Mouse (Mus musculus) hindbrain, postnatal 0 days (tissue): ENCODE results near the gene Bclaf3. TPM values are rescaled to one million over a fixed set of nuclear protein-coding genes. Genes with fewer than 3 reads are reported as not detected.
A peak's percentile ranks its signal among the peaks of the same experiment; 100 is the strongest.

Experiments
- ATAC-seq: fragments of 200-750 bp; cut with Nextera tagmentation; 2 replicates; pipeline ENCODE4 v1.8.0; 2017; ENCODE audit warnings: mild to moderate bottlenecking, moderate TSS enrichment, moderate library complexity
- DNase-seq: peaks from one replicate; pipeline ENCODE4 v3.0.0-alpha.2; 2015; ENCODE audit warnings: low spot score
- H3K27ac ChIP-seq: fragments of 300-500 bp; sonication (generic); 2 replicates; pipeline ENCODE4 v1.5.1; 2014; ENCODE audit warnings: mild to moderate bottlenecking
- H3K27me3 ChIP-seq: fragments of 300-500 bp; sonication (generic); 2 replicates; pipeline ENCODE4 v1.6.1; 2014; ENCODE audit warnings: low read length, mixed read lengths; ENCODE audit not compliant: insufficient read depth
- H3K36me3 ChIP-seq: fragments of 300-500 bp; sonication (generic); 2 replicates; pipeline ENCODE4 v1.6.1; 2014; ENCODE audit warnings: low read length, mixed read lengths; ENCODE audit not compliant: insufficient read depth
- H3K4me1 ChIP-seq: fragments of 300-500 bp; sonication (generic); 2 replicates; pipeline ENCODE4 v1.6.1; 2014; ENCODE audit warnings: antibody characterized with exemption, low read length, mixed read lengths; ENCODE audit not compliant: insufficient read depth
- H3K4me2 ChIP-seq: fragments of 300-500 bp; sonication (generic); 2 replicates; pipeline ENCODE4 v1.6.1; 2014; ENCODE audit warnings: low read depth, mild to moderate bottlenecking, low read length, moderate library complexity, mixed read lengths
- H3K4me3 ChIP-seq: fragments of 300-500 bp; sonication (generic); 2 replicates; pipeline ENCODE4 v1.5.1; 2014; ENCODE audit warnings: low read length
- H3K9ac ChIP-seq: fragments of 300-500 bp; sonication (generic); replicated peaks from 2 replicates; pipeline ENCODE4 v1.6.1; 2014; ENCODE audit warnings: mild to moderate bottlenecking, low read length, moderate library complexity, mixed read lengths
- H3K9me3 ChIP-seq: fragments of 300-500 bp; sonication (generic); 2 replicates; pipeline ENCODE4 v1.6.1; 2016; ENCODE audit warnings: low read length, mixed read lengths
- CTCF ChIP-seq: IDR thresholded peaks from 2 replicates; pipeline ENCODE4 v1.5.1; 2016; ENCODE audit warnings: antibody characterized with exemption, control low read depth, low read depth
- WGBS: fragments of 180-500 bp; shearing (Covaris S2); extraction: QIAGEN DNeasy Blood & Tissue Kit; methylation state at CpG from one replicate; pipeline ENCODE4 v1.1.7; 2014; 5-methylcytosine and 5-hydroxymethylcytosine counted together
- polyA plus RNA-seq: library from polyadenylated mRNA; unstranded; fragments of >200 nt; fragmentation: Nextera tagmentation; extraction: Ambion mirVana; gene quantifications from 2 replicates; pipeline ENCODE4 v1.2.1, GENCODE M21; 2015
- total RNA-seq: library from RNA; depleted of rRNA; stranded (reverse); fragments of >200 nt; gene quantifications from 2 replicates; pipeline ENCODE4 v1.2.3, GENCODE M21; 2014

The Bclaf3 gene
- total and polyA plus RNA-seq, 2 experiments from 2014 or later, result 4.8 to 18.5 TPM

DNA sequence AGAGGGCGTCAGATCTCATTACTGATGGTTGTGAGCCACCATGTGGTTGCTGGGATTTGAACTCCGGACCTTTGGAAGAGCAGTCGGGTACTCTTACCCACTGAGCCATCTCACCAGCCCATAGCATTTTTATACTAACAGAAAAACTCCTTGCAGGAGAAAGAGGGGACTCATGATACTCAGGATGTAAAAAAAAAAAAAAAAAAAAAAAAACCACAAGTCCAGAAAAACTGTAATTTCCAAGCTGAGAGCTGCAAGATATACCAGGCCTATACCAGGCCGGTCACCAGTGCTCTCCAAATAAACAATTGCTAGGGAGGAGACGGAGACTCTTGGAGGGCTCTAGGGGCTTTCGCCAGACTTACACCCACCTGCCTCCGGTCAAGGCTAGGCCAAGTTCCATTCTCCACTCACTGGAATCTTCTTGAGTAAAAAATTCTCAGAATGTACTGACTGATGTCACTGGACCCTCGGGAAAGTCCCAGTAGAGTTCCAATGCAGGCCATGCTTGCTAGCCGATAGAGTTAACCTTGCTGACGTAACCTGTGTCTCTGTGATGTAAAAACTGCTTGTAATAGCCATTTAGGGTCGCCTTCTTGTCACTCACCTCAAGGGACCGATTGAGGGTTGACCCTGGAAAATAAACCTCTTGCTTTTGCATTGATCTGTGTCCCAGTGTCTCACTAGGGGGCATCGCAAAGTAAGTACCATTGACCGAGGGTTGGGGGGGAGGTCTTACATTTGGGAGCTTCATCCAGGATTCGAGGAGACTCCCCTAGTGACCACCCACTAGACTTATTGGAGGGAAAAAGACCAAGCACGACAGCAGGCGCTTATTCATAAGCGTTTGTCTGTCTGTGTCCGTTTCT, 16.4 kb upstream of the Bclaf3 start:
- Histone ChIP-seq H3K27me3 (no peaks in the 10 kb centered on the region), H3K4me2 (no peak overlapping the region), H3K4me1 (no peaks in the 10 kb centered on the region), H3K36me3 (no peaks in the 10 kb centered on the region), H3K9ac (no peak overlapping the region), H3K4me3 (no peak overlapping the region), H3K27ac (no peak overlapping the region), H3K9me3 (no peaks in the 10 kb centered on the region)
- DNase-seq, result no peak
- TF ChIP-seq CTCF, result no peak
- no peak for ATAC-seq
- 79% methylated on average over 19 of the region's 19 CpGs for WGBS

DNA sequence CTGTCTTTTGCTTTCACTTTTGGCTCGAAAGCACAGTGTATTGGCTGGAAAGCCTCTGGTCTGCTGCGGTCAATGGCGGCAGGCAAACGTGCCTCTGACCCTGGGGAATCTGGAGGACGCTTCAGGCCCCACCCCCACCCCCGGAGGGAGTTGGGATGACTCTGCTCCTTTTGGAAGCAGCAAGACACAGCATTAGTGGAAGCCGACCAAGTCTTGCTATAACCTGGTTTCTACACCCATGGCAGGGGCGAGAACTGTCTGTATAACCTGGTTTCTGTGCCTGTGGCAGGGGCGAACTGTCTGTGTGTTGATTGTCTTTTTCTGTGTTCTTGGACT, 15.8 kb upstream of the Bclaf3 start:
- Histone ChIP-seq H3K9ac (no peak overlapping the region), H3K9me3 (no peaks in the 10 kb centered on the region), H3K36me3 (no peaks in the 10 kb centered on the region), H3K27me3 (no peaks in the 10 kb centered on the region), H3K4me2 (no peak overlapping the region), H3K27ac (no peak overlapping the region), H3K4me3 (no peak overlapping the region), H3K4me1 (no peaks in the 10 kb centered on the region)
- 75% methylated on average over 9 of the region's 9 CpGs for WGBS
- DNase-seq (no peak), ATAC-seq (no peak)
- no peak for TF ChIP-seq CTCF

- Histone ChIP-seq H3K4me2 (no peak overlapping the region), H3K27ac (no peak overlapping the region), H3K4me1 (no peaks in the 10 kb centered on the region), H3K4me3 (no peak overlapping the region), H3K27me3 (no peaks in the 10 kb centered on the region), H3K9me3 (no peaks in the 10 kb centered on the region), H3K9ac (no peak overlapping the region), H3K36me3 (no peaks in the 10 kb centered on the region)
- TF ChIP-seq CTCF, result no peak
- DNase-seq (no peak), ATAC-seq (no peak)
- WGBS, result 93% methylated on average over 6 of the region's 6 CpGs
Measured at GRCm38 (mm10) chrX:159515599-159515998, 10.9 kb upstream of the Bclaf3 start.

- Histone ChIP-seq H3K36me3 (no peaks in the 10 kb centered on the region), H3K4me2 (no peak overlapping the region), H3K27ac (no peak overlapping the region), H3K4me1 (no peaks in the 10 kb centered on the region), H3K9me3 (no peaks in the 10 kb centered on the region), H3K27me3 (no peaks in the 10 kb centered on the region), H3K9ac (no peak overlapping the region), H3K4me3 (no peak overlapping the region)
- WGBS, result 68% methylated on average over 3 of the region's 3 CpGs
- ATAC-seq (no peak), DNase-seq (no peak)
- TF ChIP-seq CTCF, result no peak
Measured at GRCm38 (mm10) chrX:159521780-159522179, 4.7 kb upstream of the Bclaf3 start.

DNA sequence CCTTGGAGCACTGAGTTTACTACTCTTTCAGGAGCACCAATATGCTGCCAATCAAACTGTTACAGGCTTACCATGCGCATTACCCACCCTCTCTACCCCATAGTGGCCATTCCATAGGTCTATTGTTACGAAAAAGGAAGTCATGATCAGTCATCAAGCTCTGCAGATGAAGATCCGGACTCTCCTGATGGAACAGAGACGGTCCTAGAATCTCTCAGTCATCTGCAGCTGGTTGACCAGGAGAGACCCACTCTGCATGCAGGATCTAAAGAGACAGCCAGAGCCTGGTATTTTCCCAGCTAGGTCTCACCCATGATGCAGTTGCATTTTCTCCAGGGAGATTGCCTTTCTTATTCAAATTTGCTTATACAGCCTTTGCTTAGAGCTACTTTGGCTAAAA, 3.8 kb upstream of the Bclaf3 start:
- no peaks in the 10 kb centered on the region for H3K9me3 ChIP-seq
- no peak for TF ChIP-seq CTCF
- no peak for ATAC-seq

DNA sequence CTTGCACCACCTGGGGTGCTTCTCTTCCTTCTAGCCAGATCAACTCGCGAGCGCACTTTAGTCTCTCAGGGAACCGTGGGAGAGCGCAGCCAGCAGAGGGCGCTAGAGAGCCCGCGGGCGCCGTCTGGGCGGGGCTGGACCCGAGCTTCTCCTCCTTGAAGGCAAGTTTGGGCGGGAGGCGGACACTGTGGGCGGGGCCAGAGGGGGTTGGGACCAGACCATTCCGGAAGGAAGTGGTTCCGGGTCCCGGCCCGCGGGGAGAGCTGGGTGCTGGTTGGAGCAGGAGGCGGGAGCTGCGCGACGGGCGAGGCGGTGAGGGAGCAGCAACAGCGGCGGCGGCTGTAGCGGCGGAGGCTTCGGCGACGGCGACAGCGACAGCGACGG, 5.9 kb downstream of the Bclaf3 start:
- Histone ChIP-seq H3K4me2 (peak overlapping the region; percentile 57), H3K36me3 (no peaks in the 10 kb centered on the region), H3K27me3 (no peaks in the 10 kb centered on the region), H3K9ac (peak overlapping the region; percentile 52), H3K4me1 (no peaks in the 10 kb centered on the region), H3K27ac (peak overlapping the region; percentile 66; the same call in 1 of the 2 replicates), H3K4me3 (peak overlapping the region; percentile 62), H3K9me3 (no peaks in the 10 kb centered on the region)
- ATAC-seq (peak; percentile 99), DNase-seq (peak; percentile 95)
- TF ChIP-seq CTCF, result peak; percentile 94
- 28% methylated on average over 36 of the region's 38 CpGs for WGBS

More for the DNA sequence above, 3.8 kb upstream of the Bclaf3 start:
- H3K4me3 ChIP-seq, result no peak overlapping the region
- 83% methylated on average over 4 of the region's 4 CpGs for WGBS
- DNase-seq, result no peak
- no peaks in the 10 kb centered on the region for H3K27me3 ChIP-seq
- no peak overlapping the region for H3K27ac ChIP-seq
- H3K4me2 ChIP-seq, result no peak overlapping the region
- H3K36me3 ChIP-seq, result no peaks in the 10 kb centered on the region
- H3K4me1 ChIP-seq, result no peaks in the 10 kb centered on the region
- H3K9ac ChIP-seq, result no peak overlapping the region

GRCm38 (mm10) chrX:159532811-159533462, 6.4 kb downstream of the Bclaf3 start:
- H3K4me1 ChIP-seq, result no peaks in the 10 kb centered on the region
- WGBS, result 30% methylated on average over 39 of the region's 56 CpGs
- H3K27me3 ChIP-seq, result no peaks in the 10 kb centered on the region
- no peaks in the 10 kb centered on the region for H3K9me3 ChIP-seq
- ATAC-seq, result peak; percentile 11
- peak overlapping the region; percentile 62 for H3K4me3 ChIP-seq
- peak; percentile 35 for DNase-seq
- no peak for TF ChIP-seq CTCF
- peak overlapping the region; percentile 52 for H3K9ac ChIP-seq
- peak overlapping the region; percentile 57 for H3K4me2 ChIP-seq
- H3K27ac ChIP-seq, result peak overlapping the region; percentile 66
- no peaks in the 10 kb centered on the region for H3K36me3 ChIP-seq
